Mouse (Mus musculus): Measurements from ENCODE around the gene Prim2.

DNA sequence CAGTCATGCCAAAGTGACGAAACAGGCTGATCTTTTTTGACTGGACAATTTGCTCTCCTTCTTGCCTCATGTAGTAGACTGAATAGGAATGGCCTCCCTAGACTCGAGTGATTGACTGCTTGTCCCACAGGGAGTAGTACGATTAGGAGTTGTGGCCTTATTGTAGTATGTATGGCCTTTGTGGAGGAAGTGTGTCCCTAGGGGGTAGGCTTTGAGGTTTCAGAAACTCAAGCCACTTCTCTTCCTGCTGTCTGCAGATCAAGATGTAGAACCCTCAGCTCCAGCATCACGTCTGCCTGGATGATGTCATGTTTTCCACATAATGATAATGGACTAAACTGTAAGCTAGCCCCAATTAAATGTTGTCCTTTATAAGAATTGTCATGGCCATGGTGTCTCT lies 222.4 kb downstream of the Prim2 start:
- TF ChIP-seq USF1 (IDR thresholded peaks at IDR 0.05; ENCODE audit: low read depth) = no peak
- no peak for TF ChIP-seq FOSL1 (IDR thresholded peaks at IDR 0.05; ENCODE audit: insufficient read depth, low read length, poor library complexity, severe bottlenecking)

Data from C2C12 (cell line).